Mouse (Mus musculus): ENCODE measurements at regions not wholly inside any gene's neighbourhood (a gene's known extent, or its start where the extent isn't known, plus 50 kb on each side); places are given as distances from the start of the nearest gene placed in this dataset.
A peak's percentile ranks its signal among the peaks of the same experiment; 100 is the strongest.

- DNase-seq: no peak
Measured at GRCm38 (mm10) chr11:113140595-113140994, 358.6 kb downstream of the Sox9 start.

- DNase-seq: no peak
Measured at GRCm38 (mm10) chr11:113142816-113143215, 360.8 kb downstream of the Sox9 start.

- peak; percentile 74 for DNase-seq
Measured at GRCm38 (mm10) chr11:113143839-113144627, 362.0 kb downstream of the Sox9 start.

- DNase-seq: no peak
Measured at GRCm38 (mm10) chr11:113145721-113146120, 363.7 kb downstream of the Sox9 start.

- DNase-seq: no peak
Measured at GRCm38 (mm10) chr11:113146762-113147161, 364.7 kb downstream of the Sox9 start.

GRCm38 (mm10) chr11:113147535-113148197 is 365.6 kb downstream of the Sox9 start:
- no peak for DNase-seq

GRCm38 (mm10) chr11:113148198-113148537 is 366.1 kb downstream of the Sox9 start:
- no peak for DNase-seq

GRCm38 (mm10) chr11:113155515-113155914 is 373.5 kb downstream of the Sox9 start:
- DNase-seq: no peak

- no peak for DNase-seq
Measured at GRCm38 (mm10) chr11:113163941-113164340, 381.9 kb downstream of the Sox9 start.

- no peak for DNase-seq
Measured at GRCm38 (mm10) chr11:113164510-113164909, 382.5 kb downstream of the Sox9 start.

GRCm38 (mm10) chr11:113165069-113165795 is 383.2 kb downstream of the Sox9 start:
- peak; percentile 83 for DNase-seq

- DNase-seq: no peak
Measured at GRCm38 (mm10) chr11:113166517-113166916, 384.5 kb downstream of the Sox9 start.

GRCm38 (mm10) chr11:113172497-113173140 is 390.6 kb downstream of the Sox9 start:
- DNase-seq: peak; percentile 85

- DNase-seq: peak; percentile 38
Measured at GRCm38 (mm10) chr11:113173317-113173716, 391.3 kb downstream of the Sox9 start.

- no peak for DNase-seq
Measured at GRCm38 (mm10) chr11:113174011-113174507, 392.0 kb downstream of the Sox9 start.

GRCm38 (mm10) chr11:113175323-113175722 is 393.3 kb downstream of the Sox9 start:
- DNase-seq: no peak

- peak; percentile 59 for DNase-seq
Measured at GRCm38 (mm10) chr11:113176183-113176582, 394.2 kb downstream of the Sox9 start.

- DNase-seq: no peak
Measured at GRCm38 (mm10) chr11:113178375-113178774, 396.4 kb downstream of the Sox9 start.

- DNase-seq: no peak
Measured at GRCm38 (mm10) chr11:113180008-113180407, 398.0 kb downstream of the Sox9 start.

- no peak for DNase-seq
Measured at GRCm38 (mm10) chr11:113182083-113182861, 400.2 kb downstream of the Sox9 start.

GRCm38 (mm10) chr11:113183556-113183955 is 401.5 kb downstream of the Sox9 start:
- DNase-seq: peak; percentile 48

- DNase-seq: no peak
Measured at GRCm38 (mm10) chr11:113184095-113184494, 402.1 kb downstream of the Sox9 start.
